Mouse (Mus musculus) hindbrain, postnatal 0 days (tissue): Measurements from ENCODE around the gene Ptpn1. TPM values are rescaled to one million over a fixed set of nuclear protein-coding genes. Genes with fewer than 3 reads are reported as not detected.

Experiments
- ATAC-seq: fragments of 200-750 bp; cut with Nextera tagmentation; 2 replicates; pipeline ENCODE4 v1.8.0; 2017; ENCODE audit warnings: mild to moderate bottlenecking, moderate TSS enrichment, moderate library complexity
- DNase-seq: peaks from one replicate; pipeline ENCODE4 v3.0.0-alpha.2; 2015; ENCODE audit warnings: low spot score
- H3K27ac ChIP-seq: fragments of 300-500 bp; sonication (generic); 2 replicates; pipeline ENCODE4 v1.5.1; 2014; ENCODE audit warnings: mild to moderate bottlenecking
- H3K27me3 ChIP-seq: fragments of 300-500 bp; sonication (generic); 2 replicates; pipeline ENCODE4 v1.6.1; 2014; ENCODE audit warnings: low read length, mixed read lengths; ENCODE audit not compliant: insufficient read depth
- H3K36me3 ChIP-seq: fragments of 300-500 bp; sonication (generic); 2 replicates; pipeline ENCODE4 v1.6.1; 2014; ENCODE audit warnings: low read length, mixed read lengths; ENCODE audit not compliant: insufficient read depth
- H3K4me1 ChIP-seq: fragments of 300-500 bp; sonication (generic); 2 replicates; pipeline ENCODE4 v1.6.1; 2014; ENCODE audit warnings: antibody characterized with exemption, low read length, mixed read lengths; ENCODE audit not compliant: insufficient read depth
- H3K4me2 ChIP-seq: fragments of 300-500 bp; sonication (generic); 2 replicates; pipeline ENCODE4 v1.6.1; 2014; ENCODE audit warnings: low read depth, mild to moderate bottlenecking, low read length, moderate library complexity, mixed read lengths
- H3K4me3 ChIP-seq: fragments of 300-500 bp; sonication (generic); 2 replicates; pipeline ENCODE4 v1.5.1; 2014; ENCODE audit warnings: low read length
- H3K9ac ChIP-seq: fragments of 300-500 bp; sonication (generic); replicated peaks from 2 replicates; pipeline ENCODE4 v1.6.1; 2014; ENCODE audit warnings: mild to moderate bottlenecking, low read length, moderate library complexity, mixed read lengths
- H3K9me3 ChIP-seq: fragments of 300-500 bp; sonication (generic); 2 replicates; pipeline ENCODE4 v1.6.1; 2016; ENCODE audit warnings: low read length, mixed read lengths
- CTCF ChIP-seq: IDR thresholded peaks from 2 replicates; pipeline ENCODE4 v1.5.1; 2016; ENCODE audit warnings: antibody characterized with exemption, control low read depth, low read depth
- WGBS: fragments of 180-500 bp; shearing (Covaris S2); extraction: QIAGEN DNeasy Blood & Tissue Kit; methylation state at CpG from one replicate; pipeline ENCODE4 v1.1.7; 2014; 5-methylcytosine and 5-hydroxymethylcytosine counted together
- polyA plus RNA-seq: library from polyadenylated mRNA; unstranded; fragments of >200 nt; fragmentation: Nextera tagmentation; extraction: Ambion mirVana; gene quantifications from 2 replicates; pipeline ENCODE4 v1.2.1, GENCODE M21; 2015
- total RNA-seq: library from RNA; depleted of rRNA; stranded (reverse); fragments of >200 nt; gene quantifications from 2 replicates; pipeline ENCODE4 v1.2.3, GENCODE M21; 2014

The Ptpn1 gene
- total and polyA plus RNA-seq, 2 experiments from 2014 or later, result 39.2 to 60.1 TPM

- H3K4me3 ChIP-seq, result no peak overlapping the region
- no peaks in the 10 kb centered on the region for H3K36me3 ChIP-seq
- no peaks in the 10 kb centered on the region for H3K9me3 ChIP-seq
- WGBS, result 70% methylated on average over 6 of the region's 6 CpGs
- H3K9ac ChIP-seq, result no peak overlapping the region
- H3K27me3 ChIP-seq, result no peaks in the 10 kb centered on the region
- no peak overlapping the region for H3K27ac ChIP-seq
- ATAC-seq, result no peak
- peaks cover 2% of the 10 kb centered on the region for H3K4me1 ChIP-seq
- no peak for DNase-seq
- no peak overlapping the region for H3K4me2 ChIP-seq
- no peak for TF ChIP-seq CTCF
Observed at GRCm38 (mm10) chr2:167950681-167951080, 18.8 kb downstream of the Ptpn1 start.

GRCm38 (mm10) chr2:167951301-167952211 is 19.7 kb downstream of the Ptpn1 start:
- H3K9ac ChIP-seq, result no peak overlapping the region
- no peak overlapping the region for H3K4me2 ChIP-seq
- DNase-seq (no peak), ATAC-seq (no peak)
- no peak for TF ChIP-seq CTCF
- H3K36me3 ChIP-seq, result no peaks in the 10 kb centered on the region
- WGBS, result 85% methylated on average over 13 of the region's 13 CpGs
- H3K4me3 ChIP-seq, result no peak overlapping the region
- H3K9me3 ChIP-seq, result no peaks in the 10 kb centered on the region
- H3K4me1 ChIP-seq, result no peaks in the 10 kb centered on the region; the same call in 1 of the 2 replicates
- no peak overlapping the region for H3K27ac ChIP-seq
- no peaks in the 10 kb centered on the region for H3K27me3 ChIP-seq

GRCm38 (mm10) chr2:167953819-167954218 is 22.0 kb downstream of the Ptpn1 start:
- DNase-seq (no peak), ATAC-seq (no peak)
- no peaks in the 10 kb centered on the region for H3K36me3 ChIP-seq
- no peak for TF ChIP-seq CTCF
- no peak overlapping the region for H3K4me3 ChIP-seq
- no peaks in the 10 kb centered on the region for H3K27me3 ChIP-seq
- H3K4me2 ChIP-seq, result no peak overlapping the region
- WGBS, result 91% methylated on average over 10 of the region's 10 CpGs
- H3K9me3 ChIP-seq, result no peaks in the 10 kb centered on the region
- no peak overlapping the region for H3K27ac ChIP-seq
- no peak overlapping the region for H3K9ac ChIP-seq
- H3K4me1 ChIP-seq, result peaks cover 9% of the 10 kb centered on the region; the same call in 1 of the 2 replicates

GRCm38 (mm10) chr2:167954928-167955327 is 23.1 kb downstream of the Ptpn1 start:
- peaks cover 9% of the 10 kb centered on the region; the same call in 1 of the 2 replicates for H3K4me1 ChIP-seq
- TF ChIP-seq CTCF, result no peak
- no peaks in the 10 kb centered on the region for H3K9me3 ChIP-seq
- H3K4me2 ChIP-seq, result no peak overlapping the region
- ATAC-seq (no peak), DNase-seq (no peak)
- WGBS, result 84% methylated on average over 7 of the region's 7 CpGs
- H3K27ac ChIP-seq, result no peak overlapping the region
- H3K36me3 ChIP-seq, result no peaks in the 10 kb centered on the region
- H3K4me3 ChIP-seq, result no peak overlapping the region
- H3K27me3 ChIP-seq, result no peaks in the 10 kb centered on the region
- H3K9ac ChIP-seq, result no peak overlapping the region

GRCm38 (mm10) chr2:167957539-167957938 is 25.7 kb downstream of the Ptpn1 start:
- Histone ChIP-seq H3K27me3 (no peaks in the 10 kb centered on the region), H3K4me1 (peaks cover 9% of the 10 kb centered on the region; the same call in 1 of the 2 replicates), H3K27ac (no peak overlapping the region), H3K4me2 (no peak overlapping the region), H3K9me3 (no peaks in the 10 kb centered on the region), H3K9ac (no peak overlapping the region), H3K36me3 (no peaks in the 10 kb centered on the region), H3K4me3 (no peak overlapping the region)
- WGBS, result 88% methylated on average over 1 of the region's 1 CpGs
- ATAC-seq (no peak), DNase-seq (no peak)
- TF ChIP-seq CTCF, result peak; percentile 44

- no peak overlapping the region for H3K4me2 ChIP-seq
- no peak overlapping the region for H3K9ac ChIP-seq
- peak overlapping the region; percentile 23; the same call in 1 of the 2 replicates for H3K27ac ChIP-seq
- H3K4me3 ChIP-seq, result no peak overlapping the region
- ATAC-seq (no peak), DNase-seq (peak; percentile 46)
- peaks cover 9% of the 10 kb centered on the region; the same call in 1 of the 2 replicates for H3K4me1 ChIP-seq
- H3K27me3 ChIP-seq, result no peaks in the 10 kb centered on the region
- 27% methylated on average over 5 of the region's 5 CpGs for WGBS
- no peaks in the 10 kb centered on the region for H3K36me3 ChIP-seq
- H3K9me3 ChIP-seq, result no peaks in the 10 kb centered on the region
- no peak for TF ChIP-seq CTCF
Observed at GRCm38 (mm10) chr2:167958082-167958788, 26.4 kb downstream of the Ptpn1 start.
